Mouse (Mus musculus) embryonic facial prominence, embryonic 14.5 days (tissue): ENCODE results near the gene Ubtd1. TPM values are rescaled to one million over a fixed set of nuclear protein-coding genes. Genes with fewer than 3 reads are reported as not detected.
"Not testable (repeated sequence)": the region's sequence is repeated elsewhere in the genome, so short reads cannot be mapped to it uniquely, and the experiment has no call there.

Experiments used
- ATAC-seq: fragments of 200-750 bp; cut with Nextera tagmentation; 2 replicates; pipeline ENCODE4 v1.8.0; 2017; ENCODE audit warnings: low read depth, moderate number of reproducible peaks, moderate TSS enrichment
- DNase-seq: peaks from one replicate; pipeline ENCODE4 v3.0.0-alpha.2; 2015; ENCODE audit warnings: low spot score
- H3K27ac ChIP-seq: fragments of 300-500 bp; sonication (generic); replicated peaks from 2 replicates; pipeline ENCODE4 v1.5.1; 2014; ENCODE audit warnings: low read depth, mild to moderate bottlenecking, low read length, moderate library complexity
- H3K27me3 ChIP-seq: fragments of 300-500 bp; sonication (generic); replicated peaks from 2 replicates; pipeline ENCODE4 v1.6.1; 2014; ENCODE audit warnings: low read length; ENCODE audit not compliant: control insufficient read depth, insufficient read depth
- H3K36me3 ChIP-seq: fragments of 300-500 bp; sonication (generic); 2 replicates; pipeline ENCODE4 v1.6.1; 2014; ENCODE audit warnings: low read length, mixed read lengths; ENCODE audit not compliant: control insufficient read depth, insufficient read depth
- H3K4me1 ChIP-seq: fragments of 300-500 bp; sonication (generic); 2 replicates; pipeline ENCODE4 v1.6.1; 2014; ENCODE audit warnings: antibody characterized with exemption, low read length; ENCODE audit not compliant: control insufficient read depth, insufficient read depth
- H3K4me2 ChIP-seq: fragments of 300-500 bp; sonication (generic); 2 replicates; pipeline ENCODE4 v1.6.1; 2014; ENCODE audit warnings: low read depth, mild to moderate bottlenecking, low read length, moderate library complexity, mixed read lengths
- H3K4me3 ChIP-seq: fragments of 300-500 bp; sonication (generic); 2 replicates; pipeline ENCODE4 v1.5.1; 2014; ENCODE audit warnings: low read depth, mild to moderate bottlenecking, low read length
- H3K9ac ChIP-seq: fragments of 300-500 bp; sonication (generic); 2 replicates; pipeline ENCODE4 v1.6.1; 2014; ENCODE audit warnings: low read depth, mild to moderate bottlenecking, low read length, moderate library complexity, mixed read lengths
- H3K9me3 ChIP-seq: fragments of 300-500 bp; sonication (generic); 2 replicates; pipeline ENCODE4 v1.6.1; 2016; ENCODE audit warnings: low read length; ENCODE audit not compliant: control insufficient read depth
- WGBS: fragments of 180-500 bp; shearing (Covaris S2); extraction: QIAGEN DNeasy Blood & Tissue Kit; methylation state at CpG from one replicate; pipeline ENCODE4 v1.1.7; 2014; 5-methylcytosine and 5-hydroxymethylcytosine counted together
- polyA plus RNA-seq: library from polyadenylated mRNA; unstranded; fragments of >200 nt; fragmentation: Nextera tagmentation; extraction: Ambion mirVana; gene quantifications from 2 replicates; pipeline ENCODE4 v1.2.1, GENCODE M21; 2014

Ubtd1 gene
- polyA plus RNA-seq, 1 experiment from 2014 or later, result 20.8 TPM

DNA sequence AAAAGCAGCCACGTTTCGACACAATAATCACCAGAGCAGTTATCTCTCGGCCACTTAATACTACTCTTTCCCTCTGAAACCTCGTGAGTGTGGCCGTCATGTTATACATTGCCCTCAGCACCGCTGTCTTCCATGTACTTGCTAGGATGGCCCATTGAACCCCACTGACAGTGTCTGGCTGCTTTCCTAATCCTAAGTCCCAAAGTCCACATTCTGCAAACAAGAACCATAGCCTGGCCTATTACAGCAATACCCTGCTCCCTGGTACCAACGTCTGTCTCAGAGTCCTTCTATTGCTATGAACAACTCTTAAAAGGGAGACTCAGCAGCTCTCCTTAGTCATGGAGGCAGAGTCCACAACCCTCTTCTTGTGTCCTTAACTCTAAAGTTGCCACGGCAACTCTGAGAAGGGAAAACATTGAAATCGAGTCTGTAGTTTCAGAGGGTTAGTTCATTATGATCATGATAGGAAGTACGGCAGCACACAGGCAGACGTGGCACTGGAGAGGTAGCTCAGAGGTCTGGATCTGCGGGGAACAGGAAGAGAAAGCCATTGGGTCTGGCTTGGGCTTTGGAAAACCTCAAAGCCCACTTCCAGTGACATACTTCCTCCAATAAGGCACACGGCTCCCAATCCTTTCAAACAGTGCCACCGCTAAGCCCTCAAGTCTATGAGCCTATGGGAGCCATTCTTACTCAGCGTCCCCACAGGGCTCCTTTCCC, 90.5 kb downstream of the Ubtd1 start:
- Histone ChIP-seq H3K4me2 (no peak overlapping the region), H3K9me3 (no peaks in the 10 kb centered on the region), H3K4me3 (no peak overlapping the region), H3K27ac (no peak overlapping the region), H3K9ac (no peak overlapping the region), H3K4me1 (no peaks in the 10 kb centered on the region), H3K27me3 (no peaks in the 10 kb centered on the region), H3K36me3 (peaks cover 30% of the 10 kb centered on the region; the same call in 1 of the 2 replicates)
- DNase-seq (no peak), ATAC-seq (no peak)
- 80% methylated on average over 15 of the region's 15 CpGs for WGBS

DNA sequence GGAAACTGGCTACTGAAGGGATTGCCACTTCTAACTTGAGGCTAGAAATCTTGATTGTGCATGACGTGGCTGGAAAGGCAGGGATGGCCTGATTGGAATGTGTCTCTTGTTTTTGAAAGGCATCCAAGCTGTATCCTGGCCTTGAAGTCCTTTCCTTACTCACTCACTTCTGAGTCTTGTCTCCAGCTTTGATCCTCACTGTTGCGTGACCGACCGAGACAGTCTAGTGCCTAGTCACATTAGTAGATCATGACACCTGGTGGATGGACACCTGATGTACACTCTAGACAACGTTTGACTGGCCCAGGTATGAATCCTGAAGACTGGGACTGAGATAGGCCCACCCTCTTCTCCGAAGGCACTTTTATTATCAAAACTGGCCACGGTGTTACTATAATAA, 91.2 kb downstream of the Ubtd1 start:
- DNase-seq (no peak), ATAC-seq (no peak)
- Histone ChIP-seq H3K27ac (no peak overlapping the region), H3K4me2 (no peak overlapping the region), H3K27me3 (no peaks in the 10 kb centered on the region), H3K9me3 (no peaks in the 10 kb centered on the region), H3K9ac (no peak overlapping the region), H3K36me3 (peaks cover 30% of the 10 kb centered on the region; the same call in 1 of the 2 replicates), H3K4me3 (no peak overlapping the region), H3K4me1 (no peaks in the 10 kb centered on the region)
- 81% methylated on average over 7 of the region's 7 CpGs for WGBS

DNA sequence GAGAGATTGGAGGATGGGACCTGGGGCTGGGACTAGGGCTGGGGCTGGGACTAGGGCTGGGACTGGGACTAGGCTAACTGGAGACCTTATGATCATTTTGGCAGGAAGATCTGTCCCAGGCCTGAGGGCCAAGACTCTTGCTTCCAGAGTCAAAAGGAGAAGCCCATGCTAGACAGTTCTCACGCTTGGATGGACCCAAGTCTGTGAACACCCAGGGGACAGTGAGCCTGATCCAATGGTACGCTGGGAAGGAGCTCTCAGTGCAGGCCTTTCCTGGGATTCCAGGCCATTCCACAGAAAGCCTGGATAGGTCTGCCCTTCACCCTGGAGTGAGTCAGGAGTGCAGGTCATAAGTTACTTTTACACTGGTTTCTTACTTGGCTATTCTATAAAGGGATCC, 93.5 kb downstream of the Ubtd1 start:
- 91% methylated on average over 2 of the region's 2 CpGs for WGBS

DNA sequence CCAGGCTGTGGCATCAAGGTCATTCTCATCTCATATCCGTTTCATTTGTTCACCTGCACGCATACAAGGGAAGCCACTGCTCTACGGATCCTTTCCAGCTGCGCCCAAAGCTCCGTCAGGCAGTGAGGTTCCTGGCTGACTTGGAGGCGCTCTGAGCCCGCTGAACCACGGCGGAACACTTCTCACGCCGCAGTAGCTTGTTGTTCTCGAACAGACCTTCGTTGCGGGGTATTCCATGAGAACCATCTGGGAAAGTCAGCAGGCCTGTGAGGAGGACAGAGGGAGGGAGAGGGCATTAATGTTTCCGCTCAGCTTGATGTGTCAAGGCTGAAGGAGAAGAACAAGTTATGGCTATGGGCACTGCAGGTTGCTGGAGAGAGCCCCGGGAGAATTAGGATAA, 94.4 kb downstream of the Ubtd1 start:
- ATAC-seq, result no peak
- no peak overlapping the region for H3K4me2 ChIP-seq
- no peak for DNase-seq

More for the DNA sequence above, 93.5 kb downstream of the Ubtd1 start:
- H3K4me2 ChIP-seq, result no peak overlapping the region
- H3K27ac ChIP-seq, result no peak overlapping the region
- no peak overlapping the region for H3K4me3 ChIP-seq
- H3K4me1 ChIP-seq, result no peaks in the 10 kb centered on the region
- DNase-seq (no peak), ATAC-seq (no peak)
- no peaks in the 10 kb centered on the region for H3K27me3 ChIP-seq
- H3K9ac ChIP-seq, result no peak overlapping the region
- peaks cover 30% of the 10 kb centered on the region; the same call in 1 of the 2 replicates for H3K36me3 ChIP-seq
- no peaks in the 10 kb centered on the region for H3K9me3 ChIP-seq

DNA sequence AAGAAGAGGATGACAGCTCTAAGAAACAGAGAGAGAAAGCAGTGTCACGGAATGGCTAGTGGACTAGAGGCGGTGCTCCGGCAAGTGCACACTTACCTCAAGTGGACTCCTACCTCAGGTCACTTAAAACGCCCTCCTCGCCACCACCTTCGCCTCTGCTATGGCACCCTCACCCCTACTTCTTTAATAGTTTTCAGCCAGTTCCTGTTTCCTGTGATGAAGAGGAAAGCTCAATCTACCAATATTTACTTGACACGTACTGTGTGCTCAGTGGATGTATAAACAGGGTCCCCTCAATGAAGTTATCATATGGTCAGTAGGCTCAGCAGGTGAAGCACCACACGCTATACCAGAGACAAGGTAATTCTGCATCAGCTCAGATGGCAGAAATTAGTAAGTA, 97.0 kb downstream of the Ubtd1 start:
- DNase-seq (no peak), ATAC-seq (no peak)
- Histone ChIP-seq H3K27me3 (no peaks in the 10 kb centered on the region), H3K9me3 (no peaks in the 10 kb centered on the region), H3K9ac (no peak overlapping the region), H3K4me3 (no peak overlapping the region), H3K36me3 (peaks cover 28% of the 10 kb centered on the region; the same call in 1 of the 2 replicates), H3K4me1 (no peaks in the 10 kb centered on the region), H3K27ac (no peak overlapping the region), H3K4me2 (no peak overlapping the region)
- whole genome bisulfite sequencing, result 94% methylated on average over 8 of the region's 8 CpGs

More for the DNA sequence above, 94.4 kb downstream of the Ubtd1 start:
- Histone ChIP-seq H3K36me3 (peaks cover 30% of the 10 kb centered on the region; the same call in 1 of the 2 replicates), H3K27ac (no peak overlapping the region), H3K4me3 (no peak overlapping the region), H3K9me3 (no peaks in the 10 kb centered on the region), H3K27me3 (no peaks in the 10 kb centered on the region), H3K9ac (no peak overlapping the region), H3K4me1 (no peaks in the 10 kb centered on the region)
- WGBS, result 89% methylated on average over 16 of the region's 16 CpGs

DNA sequence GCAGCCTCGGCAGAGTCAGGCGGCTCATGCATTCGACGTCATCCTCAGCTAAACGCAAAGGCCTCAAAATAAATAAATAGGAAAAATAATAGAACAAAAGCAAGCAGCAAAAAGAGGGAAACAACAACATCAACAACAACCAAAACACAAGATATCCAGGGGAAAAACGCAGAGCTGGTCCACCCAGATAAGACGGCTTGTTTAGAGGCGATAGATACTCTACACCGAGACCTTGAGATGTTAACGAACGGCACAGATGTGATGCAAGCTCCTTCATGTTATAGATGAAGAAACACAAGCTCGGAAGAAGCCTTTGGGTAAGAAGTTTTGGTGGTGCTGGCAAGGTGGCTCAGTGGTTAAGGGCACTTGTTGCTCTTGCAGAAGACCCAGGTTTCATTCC, 97.4 kb downstream of the Ubtd1 start:
- Histone ChIP-seq H3K27ac (no peak overlapping the region), H3K36me3 (peaks cover 24% of the 10 kb centered on the region; the same call in 1 of the 2 replicates), H3K4me1 (no peaks in the 10 kb centered on the region), H3K9me3 (no peaks in the 10 kb centered on the region), H3K4me2 (no peak overlapping the region), H3K9ac (no peak overlapping the region), H3K27me3 (no peaks in the 10 kb centered on the region), H3K4me3 (no peak overlapping the region)
- DNase-seq, result no peak
- ATAC-seq, result no peak
- 95% methylated on average over 12 of the region's 12 CpGs for WGBS

DNA sequence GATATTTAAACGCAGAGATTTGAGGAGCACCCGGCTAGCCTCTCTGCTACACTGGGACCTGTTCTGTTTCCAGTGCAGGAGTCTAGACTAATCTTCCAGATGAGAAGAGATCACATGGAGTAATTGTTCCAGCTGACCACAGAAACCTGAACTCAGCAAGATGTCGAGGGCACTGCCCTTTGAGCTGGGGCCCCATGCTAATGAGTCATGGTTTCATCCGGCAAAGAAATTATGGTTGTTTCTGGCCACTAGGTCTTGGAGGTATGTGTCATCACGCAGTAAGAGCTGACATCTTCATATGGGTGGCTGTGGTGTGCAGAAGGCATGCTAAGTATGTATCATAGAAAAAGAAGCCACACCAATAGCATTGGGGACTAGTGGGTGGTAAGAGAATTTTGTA, 98.4 kb downstream of the Ubtd1 start:
- no peaks in the 10 kb centered on the region for H3K4me1 ChIP-seq
- no peak overlapping the region for H3K4me2 ChIP-seq
- ATAC-seq (no peak), DNase-seq (no peak)
- no peak overlapping the region for H3K27ac ChIP-seq
- peaks cover 15% of the 10 kb centered on the region; the same call in 1 of the 2 replicates for H3K36me3 ChIP-seq
- no peaks in the 10 kb centered on the region for H3K27me3 ChIP-seq
- H3K9ac ChIP-seq, result no peak overlapping the region
- H3K9me3 ChIP-seq, result no peaks in the 10 kb centered on the region
- H3K4me3 ChIP-seq, result no peak overlapping the region
- WGBS, result 72% methylated on average over 5 of the region's 5 CpGs

DNA sequence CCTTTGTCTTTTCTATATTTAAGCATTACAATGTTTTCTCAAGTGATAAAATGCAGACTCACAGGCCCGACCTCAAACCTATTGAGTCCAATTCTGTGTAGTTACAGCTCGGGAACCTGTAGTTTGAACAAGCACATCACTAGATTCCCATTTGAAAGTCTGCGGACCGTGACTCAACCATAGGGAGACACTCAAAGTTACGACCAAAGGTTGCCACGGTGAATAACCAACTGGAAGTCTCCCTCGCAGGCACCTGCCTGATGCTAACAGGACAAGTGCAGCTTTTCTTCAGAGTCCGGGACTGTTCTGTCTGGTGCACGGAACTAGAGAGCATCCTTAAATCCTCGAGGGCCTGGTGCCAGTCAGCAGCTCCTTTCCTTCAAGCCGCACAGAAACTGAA, 98.9 kb downstream of the Ubtd1 start:
- H3K36me3 ChIP-seq, result peaks cover 10% of the 10 kb centered on the region; the same call in 1 of the 2 replicates
- H3K27ac ChIP-seq, result no peak overlapping the region
- ATAC-seq (no peak), DNase-seq (no peak)
- H3K4me2 ChIP-seq, result no peak overlapping the region
- 80% methylated on average over 11 of the region's 11 CpGs for WGBS
- no peak overlapping the region for H3K9ac ChIP-seq
- H3K27me3 ChIP-seq, result no peaks in the 10 kb centered on the region
- no peak overlapping the region for H3K4me3 ChIP-seq
- no peaks in the 10 kb centered on the region for H3K9me3 ChIP-seq
- 0 out of 2 replicates have a peak, but pooled peaks cover under 1% of the 10 kb centered on the region for H3K4me1 ChIP-seq

DNA sequence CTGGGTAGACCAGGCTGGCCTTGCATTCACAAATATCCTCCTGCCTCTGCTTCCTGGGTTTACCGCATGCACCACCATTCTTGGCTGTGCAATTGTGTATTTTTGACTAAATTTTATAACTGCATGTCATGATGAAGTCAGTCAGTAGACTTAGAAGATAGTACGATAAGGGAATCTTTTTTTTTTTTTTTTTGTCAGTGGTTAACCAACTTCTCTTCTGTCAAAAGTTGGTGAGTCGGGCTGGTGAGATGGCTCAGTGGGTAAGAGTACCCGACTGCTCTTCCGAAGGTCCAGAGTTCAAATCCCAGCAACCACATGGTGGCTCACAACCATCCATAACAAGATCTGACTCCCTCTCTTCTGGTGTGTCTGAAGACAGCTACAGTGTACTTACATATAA, 100.0 kb downstream of the Ubtd1 start:
- H3K9ac ChIP-seq, H3K27ac ChIP-seq, H3K4me1 ChIP-seq, ATAC-seq, DNase-seq, H3K36me3 ChIP-seq, H3K4me3 ChIP-seq, H3K27me3 ChIP-seq, H3K9me3 ChIP-seq, H3K4me2 ChIP-seq: not testable (repeated sequence)
- WGBS, result 98% methylated on average over 5 of the region's 5 CpGs
